Mouse (Mus musculus): ENCODE measurements at regions not wholly inside any gene's neighbourhood (a gene's known extent, or its start where the extent isn't known, plus 50 kb on each side); places are given as distances from the start of the nearest gene placed in this dataset.
"Not testable (repeated sequence)": the region's sequence is repeated elsewhere in the genome, so short reads cannot be mapped to it uniquely, and the experiment has no call there.

DNA sequence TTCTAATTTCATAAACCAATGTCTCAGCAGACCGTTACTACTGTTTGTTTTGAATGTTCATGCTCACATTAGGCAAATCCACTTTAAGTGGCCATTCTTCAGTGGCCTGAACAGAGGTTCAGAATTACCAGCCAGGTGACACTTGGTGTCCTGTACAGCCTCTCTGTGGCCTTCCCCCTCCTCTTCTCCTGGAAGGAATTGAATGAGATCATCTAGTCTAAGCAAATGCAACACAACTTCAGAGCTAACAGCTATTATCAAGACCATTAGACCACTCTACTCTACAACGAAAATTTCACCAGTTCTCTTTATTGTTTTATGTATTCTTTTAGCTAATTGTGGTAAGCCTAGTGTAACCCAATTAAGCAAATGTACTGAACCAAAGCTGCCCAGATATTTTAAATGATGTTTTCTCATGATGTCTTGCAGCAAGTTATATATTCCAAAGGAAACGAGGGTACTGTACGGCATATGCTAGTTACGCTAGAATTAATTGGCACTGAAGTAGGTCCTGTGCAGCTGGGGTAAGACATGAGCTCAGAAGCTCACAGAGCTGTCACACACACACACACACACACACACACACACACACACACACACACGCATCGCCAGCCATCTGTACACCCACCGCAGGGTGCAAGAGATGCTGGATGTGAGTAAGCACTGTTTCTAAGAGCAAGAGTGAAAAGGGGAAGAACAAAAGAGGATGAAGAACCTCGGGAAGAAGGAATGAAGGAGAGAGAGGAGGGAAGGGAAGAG is 176.7 kb upstream of the Afdn start:
- Histone ChIP-seq H3K9me3 (no peaks in the 10 kb centered on the region), H3K9ac (replicated peaks) (no peak overlapping the region), H3K4me3 (no peak overlapping the region), H3K36me3 (no peaks in the 10 kb centered on the region), H3K27ac (replicated peaks) (peak overlapping the region; percentile 54), H3K27me3 (no peaks in the 10 kb centered on the region), H3K4me2 (replicated peaks) (no peak overlapping the region), H3K4me1 (peaks cover 17% of the 10 kb centered on the region)
- 69% methylated on average over 9 of the region's 9 CpGs for WGBS
- peak; percentile 71 for ATAC-seq (ENCODE audit: low FRiP score, low read depth)

DNA sequence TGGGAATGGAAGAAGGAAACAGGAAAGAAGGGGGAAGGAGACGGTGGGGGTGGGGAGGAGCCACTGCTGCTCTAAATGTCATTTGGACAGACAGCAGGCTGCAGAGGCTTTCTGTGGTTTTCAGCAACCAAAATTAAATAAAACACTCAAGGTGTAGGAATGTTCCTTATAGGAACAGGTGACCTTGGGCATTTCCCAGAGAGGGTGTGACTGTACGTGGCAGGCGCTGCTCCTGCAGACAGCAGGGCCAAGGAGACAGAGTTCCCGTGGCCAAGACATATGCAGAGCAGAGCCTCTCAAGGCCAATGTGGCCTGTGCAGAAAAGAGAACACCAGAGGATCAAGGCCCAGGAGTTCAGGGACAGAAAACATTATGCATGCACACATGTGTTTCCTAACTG is 175.9 kb upstream of the Afdn start:
- H3K4me1 ChIP-seq, result peaks cover 17% of the 10 kb centered on the region
- H3K4me3 ChIP-seq, result no peak overlapping the region
- H3K27ac ChIP-seq (replicated peaks), result peak overlapping the region; percentile 54
- no peak for ATAC-seq (ENCODE audit: low FRiP score, low read depth)
- no peak overlapping the region for H3K4me2 ChIP-seq (replicated peaks)
- H3K27me3 ChIP-seq, result no peaks in the 10 kb centered on the region
- H3K9ac ChIP-seq (replicated peaks), result no peak overlapping the region
- H3K36me3 ChIP-seq, result no peaks in the 10 kb centered on the region
- WGBS, result 73% methylated on average over 4 of the region's 4 CpGs
- no peaks in the 10 kb centered on the region for H3K9me3 ChIP-seq

DNA sequence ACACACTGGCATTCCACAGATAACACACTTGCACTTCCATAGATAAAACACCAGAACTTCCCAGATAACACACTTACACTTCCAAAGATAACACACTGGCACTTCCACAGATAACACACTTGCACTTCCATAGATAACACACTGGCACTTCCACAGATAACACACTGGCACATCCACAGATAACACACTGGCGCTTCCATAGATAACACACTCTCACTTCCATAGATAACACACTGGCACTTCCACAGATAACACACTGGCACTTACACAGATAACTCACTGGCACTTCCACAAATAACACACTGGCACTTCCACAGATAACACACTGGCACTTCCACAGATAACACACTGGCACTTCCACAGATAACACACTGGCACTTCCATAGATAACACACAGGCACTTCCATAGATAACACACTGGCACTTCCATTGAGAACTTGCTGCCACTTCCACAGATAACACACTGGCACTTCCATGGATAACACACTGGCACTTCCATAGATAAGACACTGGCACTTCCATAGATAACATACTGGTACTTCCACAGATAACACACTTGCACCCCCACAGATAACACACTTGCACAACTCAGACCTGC is 170.0 kb upstream of the Afdn start:
- 74% methylated on average over 1 of the region's 1 CpGs for whole genome bisulfite sequencing
- H3K4me1 ChIP-seq; ATAC-seq (ENCODE audit: low FRiP score, low read depth); H3K27ac ChIP-seq (replicated peaks); H3K9ac ChIP-seq (replicated peaks); H3K27me3 ChIP-seq; H3K4me3 ChIP-seq; H3K36me3 ChIP-seq; H3K9me3 ChIP-seq; H3K4me2 ChIP-seq (replicated peaks): not testable (repeated sequence)
